Mouse (Mus musculus): ENCODE measurements at regions not wholly inside any gene's neighbourhood (a gene's known extent, or its start where the extent isn't known, plus 50 kb on each side); places are given as distances from the start of the nearest gene placed in this dataset.

- TF ChIP-seq CTCF (IDR thresholded peaks at IDR 0.05; ENCODE audit: borderline replicate concordance, insufficient read depth, low read length), result no peak
- no peak for TF ChIP-seq POLR2A (IDR thresholded peaks at IDR 0.05; ENCODE audit: low read depth, low read length)
These were observed 128.3 kb downstream of the Pten start for GRCm38 (mm10) chr19:32885481-32886131.
